ENCODE assay signal across 8 mouse cellular contexts in the genomic region with DNA sequence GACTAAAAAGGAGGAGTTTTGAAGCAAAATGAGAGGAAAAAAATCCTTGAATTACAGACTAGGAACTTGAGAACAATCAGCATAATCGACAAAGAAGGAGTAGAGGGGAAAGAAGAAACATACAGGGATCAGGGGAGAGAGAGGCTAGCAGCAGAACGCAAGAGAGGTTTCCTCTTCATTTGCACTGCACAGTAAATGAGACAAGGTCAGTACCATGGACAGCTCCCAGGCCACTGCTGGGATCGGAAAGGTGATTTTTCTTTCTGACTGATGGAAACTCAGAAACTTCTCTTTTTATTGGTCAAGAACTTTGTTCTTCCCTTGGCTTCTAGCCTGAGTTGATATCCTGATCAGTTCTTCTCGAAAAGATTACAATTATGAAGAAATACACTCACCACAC. TPM values are rescaled to one million over a fixed set of nuclear protein-coding genes. Genes with fewer than 3 reads are reported as not detected.
DNase-seq lines count a peak whose midpoint lies in the region; ATAC-seq and TF ChIP-seq lines count a peak whose summit lies in the region.
"Had no signal": no experiment of that assay in that cellular context is flagged by ENCODE, and none has a peak within 500 bp of the region (broad histone marks: within the 10 kb centered on the region; RNA-seq: fewer than 3 reads in every experiment).

No protein-coding gene starts in this region.

- peaks cover 14% of the 10 kb centered on the region for H3K4me1 ChIP-seq in embryonic facial prominence, embryonic 10.5 days
- H3K4me1 ChIP-seq in lung, postnatal 0 days (ENCODE audit: insufficient read depth, low read depth, low read length): no peaks in the 10 kb centered on the region

- no peak for TF ChIP-seq EP300 in lung, postnatal 0 days (IDR thresholded peaks at IDR 0.05)

- no peak overlapping the region for H3K9ac ChIP-seq in lung, postnatal 0 days (replicated peaks; ENCODE audit: low read depth)
- H3K9ac ChIP-seq: limb, embryonic 13.5 days had no signal

- H3K4me2 ChIP-seq in lung, postnatal 0 days (replicated peaks; ENCODE audit: low read depth, low read length): no peak overlapping the region

- no peaks in the 10 kb centered on the region for H3K36me3 ChIP-seq in embryonic facial prominence, embryonic 10.5 days (replicated peaks)
- H3K36me3 ChIP-seq in lung, postnatal 0 days (ENCODE audit: insufficient read depth, low read length): no peaks in the 10 kb centered on the region
- H3K36me3 ChIP-seq: limb, embryonic 13.5 days had no signal

- peak overlapping the region; percentile 94; the same call in 1 of the 2 replicates for H3K27ac ChIP-seq in layer of hippocampus, adult 2 months
- no peak overlapping the region for H3K27ac ChIP-seq in embryonic facial prominence, embryonic 10.5 days (replicated peaks)
- no peak overlapping the region for H3K27ac ChIP-seq in lung, postnatal 0 days (ENCODE audit: low read length)
- H3K27ac ChIP-seq: limb, embryonic 13.5 days had no signal

- no peaks in the 10 kb centered on the region for H3K9me3 ChIP-seq in embryonic facial prominence, embryonic 10.5 days
- H3K9me3 ChIP-seq in lung, postnatal 0 days (ENCODE audit: low read length): no peaks in the 10 kb centered on the region
- H3K9me3 ChIP-seq: limb, embryonic 13.5 days had no signal

- no peak for ATAC-seq in lung, postnatal 0 days
- ATAC-seq in inflammation-experienced regulatory T-cells, adult 6 months: no peak
- ATAC-seq in cerebellum, adult (ENCODE audit: insufficient number of reproducible peaks, low FRiP score, low TSS enrichment): no peak

- peak overlapping the region; percentile 78; the same call in 1 of the 2 replicates for H3K4me3 ChIP-seq in layer of hippocampus, adult 2 months
- no peak overlapping the region for H3K4me3 ChIP-seq in embryonic facial prominence, embryonic 10.5 days
- no peak overlapping the region for H3K4me3 ChIP-seq in lung, postnatal 0 days (ENCODE audit: low read depth, low read length)
- H3K4me3 ChIP-seq: limb, embryonic 13.5 days had no signal

- no peak for DNase-seq in layer of hippocampus, adult 2 months (ENCODE audit: low spot score in 2 of 2)
- DNase-seq in layer of hippocampus, adult 9-10 months (ENCODE audit: low spot score): no peak
- DNase-seq in adrenal gland, adult (ENCODE audit: inconsistent age in 2 of 2, low spot score in 1 of 2): peak; percentile 28 to 82
- peak; percentile 79 for DNase-seq in embryonic facial prominence, embryonic 10.5 days (ENCODE audit: low spot score)
- DNase-seq in lung, postnatal 0 days (ENCODE audit: low spot score): peak; percentile 68

- H3K27me3 ChIP-seq in embryonic facial prominence, embryonic 10.5 days (replicated peaks; ENCODE audit: low read depth, poor library complexity, severe bottlenecking): peaks cover 42% of the 10 kb centered on the region
- no peaks in the 10 kb centered on the region for H3K27me3 ChIP-seq in lung, postnatal 0 days (replicated peaks; ENCODE audit: insufficient read depth, low read length)

- no peak for TF ChIP-seq CTCF in layer of hippocampus, adult 2 months (conservative IDR thresholded peaks at IDR 0.05)
- TF ChIP-seq CTCF in lung, postnatal 0 days (IDR thresholded peaks at IDR 0.05): no peak

- WGBS in embryonic facial prominence, embryonic 10.5 days: 3% methylated on average over 4 of the region's 4 CpGs
- 1% methylated on average over 4 of the region's 4 CpGs for WGBS in lung, postnatal 0 days

RNA-seq across cellular contexts. Expression of a gene that starts 1.4 kb away (rescaled TPM):
- total RNA-seq in layer of hippocampus, adult 2 months (2021): 100 to 1,000 TPM; 204 to 210 TPM
- polyA plus RNA-seq in embryonic facial prominence, embryonic 10.5 days (2016; fragmentation: Nextera tagmentation; extraction: Ambion mirVana): 1.3 and 2.7 TPM in 2 replicates
- polyA plus RNA-seq in lung, postnatal 0 days (2015; fragmentation: Nextera tagmentation; extraction: Ambion mirVana): 13.6 and 16.4 TPM in 2 replicates
- polyA plus RNA-seq in inflammation-experienced regulatory T-cells, adult 6 months (2017; shearing (Covaris generic)): not detected

Comparison
In these comparisons a context has a peak if more than half of its experiments do, and no peak if none do; other contexts are left out.
1. DNase-seq: peak in adrenal gland, adult (2 of 2), embryonic facial prominence, embryonic 10.5 days (single experiment) and lung, postnatal 0 days (single experiment); none in layer of hippocampus, adult 2 months (0 of 2) and layer of hippocampus, adult 9-10 months (single experiment).